Mouse (Mus musculus): Measurements from ENCODE around the gene Kcnj14.

The Kcnj14 gene

DNA sequence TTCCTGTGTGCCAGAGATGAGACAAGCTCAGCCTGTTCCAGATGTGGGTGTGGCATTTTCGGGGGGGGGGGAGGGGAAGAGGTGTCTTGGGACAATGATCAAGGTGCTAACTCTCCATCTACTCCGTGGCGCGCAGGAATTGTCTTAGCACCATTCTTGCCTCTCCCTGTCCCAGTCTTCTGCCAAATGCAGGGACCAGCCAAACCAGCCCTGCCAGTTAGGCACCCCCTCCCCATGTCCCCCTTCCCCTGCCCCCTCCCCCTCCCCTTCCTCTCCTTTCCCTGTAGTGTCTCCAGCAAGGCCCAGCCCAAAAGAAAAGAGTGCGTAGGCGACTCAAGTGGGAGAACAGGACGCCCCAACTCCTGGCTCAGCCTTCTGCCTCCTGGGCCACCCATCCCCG is 57.8 kb downstream of the Kcnj14 start:
- no peak for DNase-seq (ENCODE audit: low spot score)
